Mouse (Mus musculus) hindbrain, embryonic 10.5 days (tissue): Measurements from ENCODE around the gene Gpr183. TPM values are rescaled to one million over a fixed set of nuclear protein-coding genes. Genes with fewer than 3 reads are reported as not detected.

ENCODE experiments used
- DNase-seq: peaks from one replicate; pipeline ENCODE4 v3.0.0-alpha.2; 2017; ENCODE audit warnings: low spot score
- H3K27ac ChIP-seq: fragments of 300-500 bp; sonication (generic); 2 replicates; pipeline ENCODE4 v1.5.1; 2016; ENCODE audit warnings: mild to moderate bottlenecking, moderate library complexity
- H3K27me3 ChIP-seq: fragments of 300-500 bp; sonication (generic); 2 replicates; pipeline ENCODE4 v1.6.1; 2016; ENCODE audit warnings: mild to moderate bottlenecking; ENCODE audit not compliant: poor library complexity, insufficient read depth, severe bottlenecking
- H3K36me3 ChIP-seq: fragments of 300-500 bp; sonication (generic); 2 replicates; pipeline ENCODE4 v1.6.1; 2016; ENCODE audit warnings: mild to moderate bottlenecking, moderate library complexity
- H3K4me1 ChIP-seq: fragments of 300-500 bp; sonication (generic); replicated peaks from 2 replicates; pipeline ENCODE4 v1.6.1; 2016; ENCODE audit warnings: mild to moderate bottlenecking
- H3K4me3 ChIP-seq: fragments of 300-500 bp; sonication (generic); 2 replicates; pipeline ENCODE4 v1.5.1; 2016; ENCODE audit warnings: mild to moderate bottlenecking, moderate library complexity
- H3K9me3 ChIP-seq: fragments of 300-500 bp; sonication (generic); 2 replicates; pipeline ENCODE4 v1.6.1; 2016; ENCODE audit warnings: mild to moderate bottlenecking, moderate library complexity
- WGBS: fragments of 180-500 bp; shearing (Covaris S2); methylation state at CpG from one replicate; pipeline ENCODE4 v1.1.7; 2016; 5-methylcytosine and 5-hydroxymethylcytosine counted together
- polyA plus RNA-seq: library from polyadenylated mRNA; unstranded; fragments of >200 nt; fragmentation: Nextera tagmentation; extraction: Ambion mirVana; gene quantifications from 2 replicates; pipeline ENCODE4 v1.2.1, GENCODE M21; 2016

Gene Gpr183
- polyA plus RNA-seq, 1 experiment from 2014 or later = 2.0 TPM

DNA sequence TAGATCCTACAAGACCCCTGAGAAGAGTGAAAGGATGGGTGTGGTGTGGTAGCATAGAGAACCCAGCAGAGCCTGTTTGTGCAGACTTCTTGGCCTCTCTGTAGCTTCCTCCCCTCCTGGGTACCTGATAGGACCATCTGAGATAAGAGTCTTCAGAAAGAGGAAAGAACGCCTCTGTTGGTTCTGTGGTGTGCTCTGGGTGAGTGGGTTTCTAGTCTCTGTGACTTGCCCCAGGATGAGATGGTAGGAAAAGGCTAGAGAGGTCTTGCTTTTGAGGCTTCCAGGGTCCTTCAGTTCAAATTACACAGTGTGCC, 30.5 kb upstream of the Gpr183 start:
- no peak for DNase-seq
- 90% methylated on average over 1 of the region's 1 CpGs for WGBS
- Histone ChIP-seq H3K36me3 (peaks cover 45% of the 10 kb centered on the region), H3K27ac (no peak overlapping the region), H3K27me3 (no peaks in the 10 kb centered on the region), H3K9me3 (no peaks in the 10 kb centered on the region), H3K4me3 (no peak overlapping the region), H3K4me1 (no peaks in the 10 kb centered on the region)

DNA sequence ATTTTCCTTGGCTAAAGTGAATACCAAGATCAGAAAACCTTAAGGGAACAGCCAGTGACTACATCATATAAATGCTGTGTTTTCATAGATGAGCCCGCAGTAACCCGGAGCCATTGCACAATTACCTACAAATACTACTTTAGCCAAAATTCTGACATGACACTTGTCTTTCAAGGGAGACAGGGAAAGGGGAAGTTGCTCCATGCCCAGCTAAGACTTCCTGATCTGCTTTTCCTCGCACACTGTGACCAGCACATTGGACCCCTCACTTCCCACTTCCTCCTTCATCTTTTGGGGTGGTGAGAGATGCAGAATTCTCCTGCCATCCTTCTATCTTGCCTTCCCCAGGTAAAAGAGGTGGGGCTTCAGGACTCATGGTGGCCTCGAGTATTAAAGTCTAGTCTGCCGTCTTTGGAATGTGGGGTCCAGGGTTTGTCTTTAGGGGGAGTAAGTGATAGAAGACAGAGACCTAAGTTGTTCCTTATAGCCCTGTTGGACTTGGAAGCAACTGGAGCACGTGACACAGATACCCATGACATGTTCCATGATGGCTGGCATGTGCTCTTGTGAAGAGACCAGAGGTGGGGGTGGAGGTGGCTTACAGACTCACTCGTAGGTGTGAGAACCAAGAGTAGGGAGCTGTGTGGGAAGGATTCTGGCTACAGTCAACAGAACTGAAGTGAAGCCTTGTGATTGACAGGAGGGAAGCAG, 30.0 kb upstream of the Gpr183 start:
- Histone ChIP-seq H3K4me3 (no peak overlapping the region), H3K36me3 (peaks cover 44% of the 10 kb centered on the region), H3K27me3 (no peaks in the 10 kb centered on the region), H3K9me3 (no peaks in the 10 kb centered on the region), H3K27ac (no peak overlapping the region), H3K4me1 (no peaks in the 10 kb centered on the region)
- WGBS = 92% methylated on average over 7 of the region's 7 CpGs
- no peak for DNase-seq

DNA sequence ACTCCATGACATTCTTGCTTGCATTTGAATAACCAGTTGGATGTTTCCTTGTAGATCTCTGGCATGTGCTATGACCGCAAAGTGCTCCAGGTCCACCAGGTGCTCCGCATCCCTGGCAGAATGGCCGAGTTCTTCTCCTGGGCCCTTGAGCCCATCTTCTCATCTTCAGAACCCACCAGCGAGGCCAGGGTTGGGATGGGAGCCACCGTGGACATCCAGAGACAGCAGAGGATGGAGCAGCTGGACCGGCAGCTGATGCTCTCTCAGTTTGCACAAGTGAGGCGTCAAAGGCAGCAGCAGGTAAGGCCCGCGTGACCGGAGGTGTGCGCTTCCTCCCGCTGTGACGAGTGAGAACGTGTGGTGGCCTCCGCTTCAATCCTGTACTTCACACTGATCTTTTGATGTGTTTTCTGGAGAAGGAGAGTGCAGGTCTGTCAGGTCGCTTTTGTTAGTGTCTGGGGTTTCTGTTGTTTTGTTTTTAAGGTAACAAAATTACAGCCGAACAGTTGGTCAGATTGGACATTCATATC, 29.2 kb upstream of the Gpr183 start:
- WGBS = 94% methylated on average over 17 of the region's 17 CpGs
- no peaks in the 10 kb centered on the region for H3K9me3 ChIP-seq
- no peaks in the 10 kb centered on the region for H3K4me1 ChIP-seq
- H3K27ac ChIP-seq = no peak overlapping the region
- no peak for DNase-seq
- peaks cover 45% of the 10 kb centered on the region for H3K36me3 ChIP-seq
- no peak overlapping the region for H3K4me3 ChIP-seq
- no peaks in the 10 kb centered on the region for H3K27me3 ChIP-seq

DNA sequence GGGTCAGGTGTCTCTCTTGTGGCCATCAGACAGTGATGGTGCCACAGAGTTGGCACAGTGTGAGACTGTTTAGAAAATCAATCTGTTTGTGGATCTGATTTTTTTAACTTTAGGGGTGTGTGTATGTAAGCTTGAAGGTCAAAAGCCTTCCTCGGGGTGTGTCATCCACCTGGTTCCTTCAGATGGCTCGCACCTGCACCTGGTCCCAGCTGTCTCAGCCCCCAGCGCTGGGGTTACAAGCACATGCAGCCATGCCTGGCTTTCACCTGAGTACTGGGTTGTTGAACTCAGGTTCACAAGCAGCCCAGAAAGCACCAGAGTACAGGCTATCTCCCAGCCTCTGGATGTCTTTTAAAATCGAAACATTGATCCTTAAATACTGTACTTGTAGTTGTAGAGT, 28.6 kb upstream of the Gpr183 start:
- Histone ChIP-seq H3K27me3 (no peaks in the 10 kb centered on the region), H3K27ac (no peak overlapping the region), H3K9me3 (no peaks in the 10 kb centered on the region), H3K4me1 (no peaks in the 10 kb centered on the region), H3K4me3 (no peak overlapping the region), H3K36me3 (peaks cover 45% of the 10 kb centered on the region)
- WGBS = 95% methylated on average over 4 of the region's 4 CpGs
- no peak for DNase-seq

DNA sequence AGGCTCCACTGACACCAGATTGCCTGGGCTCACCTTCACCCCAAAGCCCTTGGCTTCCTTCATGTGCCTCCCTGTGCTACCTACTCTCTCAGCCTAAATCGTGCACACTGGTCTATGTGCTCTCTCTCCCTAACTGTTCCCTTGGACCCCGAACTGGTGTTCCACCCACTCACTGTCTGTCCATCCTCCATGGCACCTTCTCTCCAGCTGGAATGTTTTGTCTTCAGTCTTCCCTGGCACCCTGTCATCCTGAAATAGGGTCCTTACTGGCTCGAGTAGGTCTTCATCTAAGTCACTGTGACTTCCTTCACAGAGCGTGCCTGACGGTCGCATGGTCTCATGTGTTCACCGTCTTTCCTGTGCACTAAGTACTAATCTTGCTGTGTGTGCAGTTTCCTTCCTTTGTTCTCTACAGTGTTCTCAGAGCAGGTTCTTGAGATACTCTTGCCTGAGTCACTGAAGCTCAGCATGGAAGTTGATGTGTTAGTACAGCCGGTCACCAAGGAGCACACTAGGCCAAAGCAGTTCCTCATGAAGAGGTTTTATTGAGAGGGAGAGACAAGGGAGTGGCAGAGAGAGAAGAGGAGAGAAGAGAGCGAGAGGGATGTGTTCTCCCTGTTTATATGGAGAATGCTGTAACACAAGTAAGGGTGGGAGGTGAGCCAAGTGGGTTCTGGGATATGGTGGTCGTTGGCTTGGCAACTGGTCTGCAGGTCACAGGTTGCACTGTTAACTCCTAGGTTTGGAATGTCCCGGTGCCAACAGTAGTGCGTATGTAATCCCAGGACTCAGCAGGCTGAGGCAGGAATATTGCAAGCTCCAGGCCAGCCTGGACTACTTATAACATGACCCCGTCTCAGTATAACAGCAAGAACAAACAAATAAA, 27.6 kb upstream of the Gpr183 start:
- DNase-seq = no peak
- H3K27me3 ChIP-seq = no peaks in the 10 kb centered on the region
- H3K4me1 ChIP-seq = no peaks in the 10 kb centered on the region
- WGBS = 90% methylated on average over 13 of the region's 13 CpGs
- no peak overlapping the region for H3K27ac ChIP-seq
- no peaks in the 10 kb centered on the region for H3K9me3 ChIP-seq
- no peak overlapping the region for H3K4me3 ChIP-seq
- peaks cover 38% of the 10 kb centered on the region for H3K36me3 ChIP-seq

DNA sequence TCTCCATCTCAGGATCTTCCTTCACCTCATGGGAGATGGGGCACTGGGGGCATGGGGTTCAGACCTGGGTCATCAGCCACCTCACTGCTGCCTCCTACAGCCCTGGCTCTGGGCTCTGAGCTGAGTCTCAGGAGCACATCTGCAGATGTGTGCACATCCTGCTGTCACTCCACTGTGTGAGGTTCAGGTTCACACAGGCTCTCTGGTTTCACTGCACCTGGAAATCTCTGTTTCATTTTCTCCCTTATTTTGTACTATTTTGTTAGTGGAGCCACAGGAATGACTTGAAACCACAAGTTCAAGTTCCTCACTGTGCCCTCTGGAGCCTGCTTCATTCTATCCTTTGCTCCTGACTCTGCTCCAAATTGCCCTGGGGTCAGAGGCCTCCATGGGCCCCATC, 26.9 kb upstream of the Gpr183 start:
- Histone ChIP-seq H3K27me3 (no peaks in the 10 kb centered on the region), H3K27ac (no peak overlapping the region), H3K4me3 (no peak overlapping the region), H3K4me1 (no peaks in the 10 kb centered on the region), H3K36me3 (peaks cover 33% of the 10 kb centered on the region), H3K9me3 (no peaks in the 10 kb centered on the region)
- no peak for DNase-seq

DNA sequence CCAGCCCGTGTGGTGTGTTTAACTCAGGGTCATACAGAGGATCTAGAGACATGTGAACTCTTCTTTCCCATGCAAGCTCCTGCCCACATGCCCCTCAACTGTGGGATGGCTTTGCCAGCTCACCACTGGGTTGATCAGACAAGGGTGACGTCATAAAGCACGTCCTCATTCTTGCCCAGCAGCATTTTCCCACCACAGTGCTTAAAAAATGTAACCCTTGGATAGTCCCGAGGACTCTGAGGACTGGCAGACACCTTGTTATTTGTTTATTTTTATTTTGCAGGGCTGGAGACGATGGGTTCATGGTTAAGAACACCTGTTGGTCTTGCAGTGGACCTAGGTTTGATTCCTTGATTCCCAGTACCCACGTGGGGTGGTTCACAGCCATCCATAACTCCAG, 25.9 kb upstream of the Gpr183 start:
- no peak for DNase-seq
- Histone ChIP-seq H3K27me3 (no peaks in the 10 kb centered on the region), H3K4me3 (no peak overlapping the region), H3K36me3 (peaks cover 23% of the 10 kb centered on the region), H3K4me1 (no peaks in the 10 kb centered on the region), H3K27ac (no peak overlapping the region), H3K9me3 (no peaks in the 10 kb centered on the region)
- 88% methylated on average over 6 of the region's 6 CpGs for WGBS

DNA sequence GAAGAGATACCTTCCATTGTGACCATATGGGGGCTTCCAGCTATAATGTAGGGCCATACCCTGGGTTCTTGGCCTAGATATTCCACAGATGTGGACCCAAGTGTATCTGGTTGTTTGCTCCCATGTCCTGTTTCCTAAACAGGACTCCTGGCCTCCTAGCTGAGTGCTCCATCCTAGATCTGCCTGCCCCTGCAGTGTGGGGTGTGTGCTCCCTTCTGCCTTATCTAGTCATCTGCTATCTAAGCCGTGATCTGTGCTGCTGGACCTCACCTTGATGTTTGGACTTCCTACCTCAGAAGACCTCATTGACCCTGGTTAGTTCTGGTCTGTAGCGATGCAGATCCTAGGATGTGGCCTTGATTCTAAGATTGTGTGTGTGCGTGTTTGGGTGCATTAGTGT, 24.9 kb upstream of the Gpr183 start:
- 91% methylated on average over 3 of the region's 3 CpGs for whole genome bisulfite sequencing
- Histone ChIP-seq H3K27me3 (no peaks in the 10 kb centered on the region), H3K9me3 (no peaks in the 10 kb centered on the region), H3K36me3 (peaks cover 12% of the 10 kb centered on the region), H3K27ac (no peak overlapping the region), H3K4me3 (no peak overlapping the region), H3K4me1 (no peaks in the 10 kb centered on the region)
- DNase-seq = no peak

DNA sequence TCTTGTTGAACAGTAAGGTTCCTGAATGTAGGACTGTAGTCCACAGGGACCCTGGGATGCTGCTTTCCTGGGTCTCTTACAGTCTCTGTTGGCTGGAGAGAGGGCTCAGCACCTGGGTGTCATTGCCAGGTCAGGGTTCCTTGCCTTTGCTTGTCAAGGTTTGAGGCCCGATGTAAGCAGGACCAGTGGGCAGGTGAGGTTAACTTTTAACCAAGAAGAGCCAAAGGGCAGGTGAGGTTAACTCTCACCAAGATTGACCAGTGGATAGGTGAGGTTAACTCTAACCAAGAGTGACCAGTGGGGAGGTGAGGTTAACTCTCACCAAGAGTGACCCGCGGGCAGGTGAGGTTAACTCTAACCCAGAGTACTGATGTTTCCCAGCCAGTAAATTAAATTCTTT, 24.3 kb upstream of the Gpr183 start:
- Histone ChIP-seq H3K27ac (no peak overlapping the region), H3K27me3 (no peaks in the 10 kb centered on the region), H3K4me3 (no peak overlapping the region), H3K36me3 (peaks cover 8% of the 10 kb centered on the region), H3K4me1 (0 out of 2 replicates have a peak, but pooled peaks cover 2% of the 10 kb centered on the region), H3K9me3 (no peaks in the 10 kb centered on the region)
- no peak for DNase-seq
- 96% methylated on average over 3 of the region's 3 CpGs for WGBS

DNA sequence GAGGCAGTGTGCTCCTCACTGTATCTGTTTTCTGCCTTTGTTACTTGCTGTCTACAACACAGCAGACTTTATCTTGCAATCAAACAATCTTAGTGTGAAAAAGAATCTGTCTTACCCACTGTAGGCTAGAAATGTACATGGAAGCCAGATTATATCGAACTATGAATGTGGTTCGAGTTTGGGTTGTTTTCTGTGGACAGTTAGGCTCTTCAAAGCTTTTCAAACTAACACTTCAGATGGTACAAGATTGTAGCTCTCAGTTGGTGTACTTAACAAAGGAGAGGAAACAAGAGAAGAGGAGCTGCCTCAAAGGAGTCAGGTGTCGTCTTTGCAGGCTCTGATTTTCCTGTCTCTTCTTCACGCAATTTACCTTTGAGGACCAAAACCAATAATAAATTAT, 22.7 kb upstream of the Gpr183 start:
- Histone ChIP-seq H3K9me3 (no peaks in the 10 kb centered on the region), H3K27me3 (no peaks in the 10 kb centered on the region), H3K27ac (no peak overlapping the region), H3K36me3 (peaks cover 4% of the 10 kb centered on the region; the same call in 1 of the 2 replicates), H3K4me1 (0 out of 2 replicates have a peak, but pooled peaks cover 5% of the 10 kb centered on the region), H3K4me3 (no peak overlapping the region)
- WGBS = 84% methylated on average over 4 of the region's 4 CpGs
- no peak for DNase-seq

DNA sequence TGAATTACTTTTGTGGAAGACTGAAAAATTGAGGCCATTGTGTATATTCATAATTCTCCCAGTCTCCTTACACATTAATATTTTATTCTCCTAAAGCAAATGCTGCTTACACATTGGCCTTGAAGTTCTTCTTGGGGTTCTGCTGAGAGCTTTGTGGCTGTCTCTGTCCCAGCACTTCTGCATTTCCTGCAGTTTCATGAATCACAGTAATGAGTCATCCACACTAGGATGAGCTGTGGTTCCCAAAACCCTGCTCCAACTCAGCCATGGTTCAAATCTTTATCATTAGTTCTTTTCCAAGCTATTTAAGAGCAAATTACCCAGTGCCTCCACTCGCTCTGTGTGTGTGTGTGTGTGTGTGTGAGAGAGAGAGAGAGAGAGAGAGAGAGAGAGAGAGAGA, 22.3 kb upstream of the Gpr183 start:
- DNase-seq = no peak
- peaks cover 4% of the 10 kb centered on the region; the same call in 1 of the 2 replicates for H3K36me3 ChIP-seq
- H3K4me3 ChIP-seq = no peak overlapping the region
- 0 out of 2 replicates have a peak, but pooled peaks cover 5% of the 10 kb centered on the region for H3K4me1 ChIP-seq
- no peaks in the 10 kb centered on the region for H3K27me3 ChIP-seq
- H3K27ac ChIP-seq = no peak overlapping the region
- WGBS = 94% methylated on average over 1 of the region's 1 CpGs
- no peaks in the 10 kb centered on the region for H3K9me3 ChIP-seq

DNA sequence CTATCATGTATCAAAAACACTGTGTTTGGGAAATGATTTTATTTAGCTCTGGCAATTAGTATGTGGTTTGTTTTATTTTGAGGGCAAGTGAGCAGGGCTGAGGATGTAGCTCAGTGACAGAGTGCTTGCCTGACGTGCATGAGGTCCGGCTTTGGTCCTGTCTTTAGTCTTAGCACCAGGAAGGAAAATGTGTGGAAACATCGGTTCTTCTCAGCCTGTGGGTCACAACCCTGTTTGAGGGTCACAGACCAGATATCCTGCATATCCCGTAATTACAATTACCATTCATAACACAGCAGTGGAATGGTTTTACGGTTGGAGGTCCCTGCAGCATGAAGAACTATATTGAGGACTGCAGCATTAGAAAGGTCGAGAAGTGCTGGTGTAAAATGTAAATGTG, 21.0 kb upstream of the Gpr183 start:
- Histone ChIP-seq H3K4me1 (0 out of 2 replicates have a peak, but pooled peaks cover 5% of the 10 kb centered on the region), H3K27ac (no peak overlapping the region), H3K27me3 (no peaks in the 10 kb centered on the region), H3K36me3 (peaks cover 4% of the 10 kb centered on the region; the same call in 1 of the 2 replicates), H3K9me3 (no peaks in the 10 kb centered on the region), H3K4me3 (no peak overlapping the region)
- WGBS = 89% methylated on average over 6 of the region's 6 CpGs
- DNase-seq = no peak

DNA sequence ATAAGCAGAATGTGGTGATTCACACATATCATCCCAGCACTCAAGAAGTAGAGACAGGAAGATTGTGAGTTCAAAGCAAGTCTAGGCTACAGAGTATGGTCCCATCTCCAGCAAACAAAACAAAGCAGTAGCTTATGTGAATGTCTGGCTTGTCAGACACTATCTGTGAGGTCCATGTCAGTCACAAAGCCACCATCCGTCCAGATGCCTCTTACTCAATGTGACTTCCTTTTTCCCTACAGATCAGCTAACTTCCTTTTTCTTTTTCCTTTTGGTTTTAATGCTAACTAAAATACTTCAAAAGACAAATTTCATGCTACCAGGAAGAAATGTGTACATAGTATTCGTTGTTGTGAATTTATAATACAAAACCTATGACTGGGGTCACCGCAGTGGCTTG, 20.5 kb upstream of the Gpr183 start:
- no peak for DNase-seq
- 88% methylated on average over 3 of the region's 3 CpGs for WGBS
- no peaks in the 10 kb centered on the region for H3K9me3 ChIP-seq
- 0 out of 2 replicates have a peak, but pooled peaks cover 5% of the 10 kb centered on the region for H3K4me1 ChIP-seq
- no peaks in the 10 kb centered on the region for H3K27me3 ChIP-seq
- H3K27ac ChIP-seq = no peak overlapping the region
- peaks cover 4% of the 10 kb centered on the region; the same call in 1 of the 2 replicates for H3K36me3 ChIP-seq
- no peak overlapping the region for H3K4me3 ChIP-seq
